Mouse (Mus musculus) heart, embryonic 11.5 days (tissue): Measurements from ENCODE around the gene Rgl1. TPM values are rescaled to one million over a fixed set of nuclear protein-coding genes. Genes with fewer than 3 reads are reported as not detected.
A peak's percentile ranks its signal among the peaks of the same experiment; 100 is the strongest.

Experiments
- ATAC-seq: fragments of 200-750 bp; cut with Nextera tagmentation; replicated peaks from 2 replicates; pipeline ENCODE4 v1.8.0; 2017; ENCODE audit warnings: moderate library complexity; ENCODE audit not compliant: insufficient number of reproducible peaks, low FRiP score, low TSS enrichment
- H3K27ac ChIP-seq: fragments of 300-500 bp; sonication (generic); 2 replicates; pipeline ENCODE4 v1.5.1; 2014; ENCODE audit warnings: mild to moderate bottlenecking, low read depth, low read length
- H3K27me3 ChIP-seq: fragments of 300-500 bp; sonication (generic); 2 replicates; pipeline ENCODE4 v1.6.1; 2014; ENCODE audit warnings: mild to moderate bottlenecking, low read length, mixed read lengths; ENCODE audit not compliant: control insufficient read depth, insufficient read depth
- H3K36me3 ChIP-seq: fragments of 300-500 bp; sonication (generic); 2 replicates; pipeline ENCODE4 v1.6.1; 2014; ENCODE audit warnings: mild to moderate bottlenecking, low read length, moderate library complexity, mixed read lengths; ENCODE audit not compliant: control insufficient read depth, insufficient read depth
- H3K4me1 ChIP-seq: fragments of 300-500 bp; sonication (generic); 2 replicates; pipeline ENCODE4 v1.6.1; 2014; ENCODE audit warnings: low read length; ENCODE audit not compliant: control insufficient read depth, insufficient read depth
- H3K4me2 ChIP-seq: fragments of 300-500 bp; sonication (generic); 2 replicates; pipeline ENCODE4 v1.6.1; 2014; ENCODE audit warnings: mild to moderate bottlenecking, moderate library complexity
- H3K4me3 ChIP-seq: fragments of 300-500 bp; sonication (generic); 2 replicates; pipeline ENCODE4 v1.5.1; 2014; ENCODE audit warnings: low read depth, low read length
- H3K9ac ChIP-seq: fragments of 300-500 bp; sonication (generic); 2 replicates; pipeline ENCODE4 v1.6.1; 2014; ENCODE audit warnings: mild to moderate bottlenecking, low read depth, low read length, moderate library complexity
- H3K9me3 ChIP-seq: fragments of 300-500 bp; sonication (generic); replicated peaks from 2 replicates; pipeline ENCODE4 v1.6.1; 2016; ENCODE audit warnings: low read length; ENCODE audit not compliant: control insufficient read depth
- WGBS: fragments of 180-500 bp; shearing (Covaris S2); extraction: QIAGEN DNeasy Blood & Tissue Kit; methylation state at CpG from one replicate; pipeline ENCODE4 v1.1.7; 2014; ENCODE audit not compliant: insufficient replicate concordance; 5-methylcytosine and 5-hydroxymethylcytosine counted together
- polyA plus RNA-seq: library from polyadenylated mRNA; unstranded; fragments of >200 nt; fragmentation: Nextera tagmentation; extraction: Ambion mirVana; gene quantifications from 2 replicates; pipeline ENCODE4 v1.2.1, GENCODE M21; 2014

The Rgl1 gene
- polyA plus RNA-seq, 1 experiment from 2014 or later, result 61.0 TPM

- no peak overlapping the region for H3K27ac ChIP-seq
- H3K27me3 ChIP-seq, result no peaks in the 10 kb centered on the region
- peaks cover 10% of the 10 kb centered on the region for H3K4me1 ChIP-seq
- no peaks in the 10 kb centered on the region for H3K36me3 ChIP-seq
- no peaks in the 10 kb centered on the region for H3K9me3 ChIP-seq
- no peak overlapping the region for H3K4me3 ChIP-seq
- WGBS, result 67% methylated on average over 5 of the region's 5 CpGs
- no peak overlapping the region for H3K4me2 ChIP-seq
- ATAC-seq, result no peak
- no peak overlapping the region for H3K9ac ChIP-seq
These were observed 202.9 kb downstream of the Rgl1 start for GRCm38 (mm10) chr1:152563282-152563681.

- Histone ChIP-seq H3K4me3 (no peak overlapping the region), H3K27ac (no peak overlapping the region), H3K27me3 (no peaks in the 10 kb centered on the region), H3K36me3 (no peaks in the 10 kb centered on the region), H3K9ac (no peak overlapping the region), H3K4me1 (peaks cover 11% of the 10 kb centered on the region), H3K4me2 (no peak overlapping the region), H3K9me3 (no peaks in the 10 kb centered on the region)
- no peak for ATAC-seq
- 82% methylated on average over 6 of the region's 6 CpGs for WGBS
These were observed 203.3 kb downstream of the Rgl1 start for GRCm38 (mm10) chr1:152562877-152563276.

GRCm38 (mm10) chr1:152560477-152560876 lies 205.7 kb downstream of the Rgl1 start:
- ATAC-seq, result no peak
- Histone ChIP-seq H3K9me3 (no peaks in the 10 kb centered on the region), H3K4me3 (no peak overlapping the region), H3K36me3 (no peaks in the 10 kb centered on the region), H3K4me1 (peaks cover 31% of the 10 kb centered on the region), H3K4me2 (no peak overlapping the region), H3K27ac (no peak overlapping the region), H3K27me3 (no peaks in the 10 kb centered on the region), H3K9ac (no peak overlapping the region)
- WGBS, result 74% methylated on average over 5 of the region's 5 CpGs

GRCm38 (mm10) chr1:152556576-152557281 lies 209.4 kb downstream of the Rgl1 start:
- Histone ChIP-seq H3K27me3 (no peaks in the 10 kb centered on the region), H3K27ac (peak overlapping the region; percentile 98), H3K9me3 (no peaks in the 10 kb centered on the region), H3K4me2 (peak overlapping the region; percentile 24), H3K4me3 (no peak overlapping the region), H3K4me1 (peaks cover 35% of the 10 kb centered on the region), H3K9ac (0 out of 2 replicates have a peak overlapping the region, but pooled peaks have one; percentile 39), H3K36me3 (peaks cover 17% of the 10 kb centered on the region)
- peak; percentile 62 for ATAC-seq
- 33% methylated on average over 14 of the region's 14 CpGs for WGBS

GRCm38 (mm10) chr1:152555944-152556573 lies 210.1 kb downstream of the Rgl1 start:
- peaks cover 38% of the 10 kb centered on the region for H3K4me1 ChIP-seq
- H3K27ac ChIP-seq, result peak overlapping the region; percentile 98
- peaks cover 22% of the 10 kb centered on the region for H3K36me3 ChIP-seq
- H3K27me3 ChIP-seq, result no peaks in the 10 kb centered on the region
- no peaks in the 10 kb centered on the region for H3K9me3 ChIP-seq
- H3K4me3 ChIP-seq, result no peak overlapping the region
- ATAC-seq, result peak; percentile 79
- H3K9ac ChIP-seq, result peak overlapping the region; percentile 34
- peak overlapping the region; percentile 38 for H3K4me2 ChIP-seq
- 11% methylated on average over 7 of the region's 7 CpGs for WGBS

GRCm38 (mm10) chr1:152553912-152554547 lies 212.1 kb downstream of the Rgl1 start:
- Histone ChIP-seq H3K4me1 (peaks cover 38% of the 10 kb centered on the region), H3K9ac (no peak overlapping the region), H3K36me3 (peaks cover 25% of the 10 kb centered on the region), H3K4me3 (no peak overlapping the region), H3K4me2 (no peak overlapping the region), H3K27me3 (no peaks in the 10 kb centered on the region), H3K9me3 (no peaks in the 10 kb centered on the region), H3K27ac (no peak overlapping the region)
- WGBS, result 82% methylated on average over 15 of the region's 15 CpGs
- no peak for ATAC-seq

- WGBS, result 70% methylated on average over 3 of the region's 3 CpGs
- Histone ChIP-seq H3K4me2 (no peak overlapping the region), H3K27me3 (no peaks in the 10 kb centered on the region), H3K4me3 (no peak overlapping the region), H3K9ac (no peak overlapping the region), H3K4me1 (peaks cover 15% of the 10 kb centered on the region), H3K36me3 (peaks cover 38% of the 10 kb centered on the region), H3K9me3 (no peaks in the 10 kb centered on the region), H3K27ac (no peak overlapping the region)
- ATAC-seq, result no peak
These were observed 215.2 kb downstream of the Rgl1 start for GRCm38 (mm10) chr1:152550973-152551372.

- Histone ChIP-seq H3K27me3 (no peaks in the 10 kb centered on the region), H3K4me2 (no peak overlapping the region), H3K9ac (no peak overlapping the region), H3K9me3 (no peaks in the 10 kb centered on the region), H3K4me1 (peaks cover 11% of the 10 kb centered on the region), H3K36me3 (peaks cover 41% of the 10 kb centered on the region), H3K4me3 (no peak overlapping the region), H3K27ac (no peak overlapping the region)
- 73% methylated on average over 2 of the region's 2 CpGs for WGBS
- no peak for ATAC-seq
These were observed 215.6 kb downstream of the Rgl1 start for GRCm38 (mm10) chr1:152550544-152550943.
